Mouse (Mus musculus) MEL (cell line): ENCODE measurements around the gene Hormad1. TPM values are rescaled to one million over a fixed set of nuclear protein-coding genes. Genes with fewer than 3 reads are reported as not detected.
A peak's percentile ranks its signal among the peaks of the same experiment; 100 is the strongest.

Source experiments
- DNase-seq: peaks from one replicate; pipeline ENCODE4 v3.0.0; 2011; ENCODE audit warnings: low read depth, low spot score
- H3K27ac ChIP-seq: 2 replicates; pipeline ENCODE4 v1.5.1; 2012; ENCODE audit warnings: low read depth, mild to moderate bottlenecking, control low read depth, low read length, moderate library complexity; ENCODE audit not compliant: control insufficient read depth
- H3K27me3 ChIP-seq, 2 experiments: fragments of 150-350 bp in 1 of 2; sonication (generic) in 1 of 2; 2 replicates each; pipeline ENCODE4 v1.6.1; 2012; ENCODE audit warnings: low read length in 2 of 2, mild to moderate bottlenecking in 2 of 2, improper control_type of control experiment in 1 of 2, moderate library complexity in 1 of 2; ENCODE audit not compliant: insufficient read depth in 2 of 2, control insufficient read depth in 1 of 2
- H3K36me3 ChIP-seq, 2 experiments: 2 replicates each; pipeline ENCODE4 v1.6.1; 2012 to 2014; ENCODE audit warnings: low read length in 2 of 2, improper control_type of control experiment in 1 of 2, inconsistent platforms in 1 of 2, mild to moderate bottlenecking in 1 of 2; ENCODE audit not compliant: insufficient read depth in 2 of 2, control insufficient read depth in 1 of 2
- H3K4me1 ChIP-seq, 2 experiments: fragments of 150-350 bp in 1 of 2; sonication (generic) in 1 of 2; 2 replicates each; pipeline ENCODE4 v1.6.1; 2012; ENCODE audit warnings: low read length in 2 of 2, improper control_type of control experiment in 1 of 2, mild to moderate bottlenecking in 1 of 2; ENCODE audit not compliant: insufficient read depth in 2 of 2, control insufficient read depth in 1 of 2
- H3K4me3 ChIP-seq, 2 experiments: fragments of 150-350 bp in 1 of 2; sonication (generic) in 1 of 2; 2 replicates each; pipeline ENCODE4 v1.5.1; 2012; ENCODE audit warnings: low read depth in 2 of 2, low read length in 2 of 2, mild to moderate bottlenecking in 2 of 2, moderate library complexity in 2 of 2, control low read depth in 1 of 2, improper control_type of control experiment in 1 of 2; ENCODE audit not compliant: control insufficient read depth in 1 of 2, insufficient read depth in 1 of 2
- H3K79me2 ChIP-seq: 2 replicates; pipeline ENCODE4 v1.6.1; 2012; ENCODE audit warnings: mild to moderate bottlenecking, low read length, moderate library complexity; ENCODE audit not compliant: control insufficient read depth, poor library complexity, insufficient read depth
- H3K9ac ChIP-seq: 2 replicates; pipeline ENCODE4 v1.6.1; 2012; ENCODE audit warnings: low read depth, mild to moderate bottlenecking, control low read depth, low read length, moderate library complexity; ENCODE audit not compliant: control insufficient read depth, poor library complexity, severe bottlenecking
- H3K9me3 ChIP-seq: fragments of 150-350 bp; sonication (generic); replicated peaks from 2 replicates; pipeline ENCODE4 v1.6.1; 2012; ENCODE audit warnings: mild to moderate bottlenecking, low read length, improper control_type of control experiment, moderate library complexity; ENCODE audit not compliant: insufficient read depth
- BHLHE40 ChIP-seq: IDR thresholded peaks from 2 replicates; pipeline ENCODE4 v1.6.1; 2012; ENCODE audit warnings: low read depth, mild to moderate bottlenecking, inconsistent platforms, low read length, improper control_type of control experiment, borderline replicate concordance
- CHD2 ChIP-seq: IDR thresholded peaks from 2 replicates; pipeline ENCODE4 v1.6.1; 2011; ENCODE audit warnings: low read length, improper control_type of control experiment
- CTCF ChIP-seq, 3 experiments: IDR thresholded peaks in 2 of 3; conservative IDR thresholded peaks in 1 of 3; 2 replicates each; pipeline ENCODE4 v1.5.1; 2011 to 2012; ENCODE audit warnings: low read length in 3 of 3, low read depth in 2 of 3, mild to moderate bottlenecking in 2 of 3, improper control_type of control experiment in 1 of 3, inconsistent platforms in 1 of 3, mixed read lengths in 1 of 3, moderate library complexity in 1 of 3; ENCODE audit not compliant: control insufficient read depth in 1 of 3, insufficient read depth in 1 of 3, poor library complexity in 1 of 3, severe bottlenecking in 1 of 3
- E2F4 ChIP-seq: IDR thresholded peaks from 2 replicates; pipeline ENCODE4 v1.6.1; 2011; ENCODE audit warnings: low read depth, low read length, improper control_type of control experiment, borderline replicate concordance
- ELF1 ChIP-seq: IDR thresholded peaks from 2 replicates; pipeline ENCODE4 v1.6.1; 2014; ENCODE audit warnings: low read depth, mild to moderate bottlenecking, inconsistent platforms, low read length, improper control_type of control experiment, moderate library complexity
- EP300 ChIP-seq, 2 experiments: IDR thresholded peaks; 2 replicates each; pipeline ENCODE4 v1.6.1; 2011; ENCODE audit warnings: improper control_type of control experiment in 2 of 2, low read length in 2 of 2, low read depth in 1 of 2, mild to moderate bottlenecking in 1 of 2
- ETS1 ChIP-seq: IDR thresholded peaks from 2 replicates; pipeline ENCODE4 v1.6.1; 2012; ENCODE audit warnings: low read depth, mild to moderate bottlenecking, inconsistent platforms, low read length, improper control_type of control experiment, moderate library complexity
- GABPA ChIP-seq: IDR thresholded peaks from 2 replicates; pipeline ENCODE4 v1.6.1; 2012; ENCODE audit warnings: low read depth, mild to moderate bottlenecking, inconsistent platforms, low read length, improper control_type of control experiment, moderate library complexity
- GATA1 ChIP-seq: IDR thresholded peaks from 2 replicates; pipeline ENCODE4 v1.6.1; 2011; ENCODE audit warnings: low read depth, low read length, improper control_type of control experiment
- JUND ChIP-seq: IDR thresholded peaks from 2 replicates; pipeline ENCODE4 v1.6.1; 2011; ENCODE audit warnings: low read depth, mild to moderate bottlenecking, improper control_type of control experiment, low read length
- KAT2A ChIP-seq: conservative IDR thresholded peaks from 2 replicates; pipeline ENCODE4 v1.6.1; 2012; ENCODE audit warnings: low read depth, low read length, improper control_type of control experiment, inconsistent platforms
- MAX ChIP-seq: IDR thresholded peaks from 2 replicates; pipeline ENCODE4 v1.6.1; 2011; ENCODE audit warnings: low read length, improper control_type of control experiment
- MAZ ChIP-seq: IDR thresholded peaks from 2 replicates; pipeline ENCODE4 v1.6.1; 2012; ENCODE audit warnings: low read depth, mild to moderate bottlenecking, inconsistent platforms, low read length, improper control_type of control experiment
- MXI1 ChIP-seq: IDR thresholded peaks from 2 replicates; pipeline ENCODE4 v1.6.1; 2011; ENCODE audit warnings: mild to moderate bottlenecking, low read depth, low read length, improper control_type of control experiment
- MYB ChIP-seq: IDR thresholded peaks from 2 replicates; pipeline ENCODE4 v1.6.1; 2011; ENCODE audit warnings: mild to moderate bottlenecking, low read depth, low read length, improper control_type of control experiment
- MYC ChIP-seq: IDR thresholded peaks from 2 replicates; pipeline ENCODE4 v1.6.1; 2011; ENCODE audit warnings: low read depth, mild to moderate bottlenecking, low read length, improper control_type of control experiment, moderate library complexity
- NELFE ChIP-seq: IDR thresholded peaks from 2 replicates; pipeline ENCODE4 v1.6.1; 2011; ENCODE audit warnings: low read depth, low read length, improper control_type of control experiment
- POLR2A ChIP-seq, 2 experiments: IDR thresholded peaks; 2 replicates each; pipeline ENCODE4 v1.6.1; 2011 to 2012; ENCODE audit warnings: low read length in 2 of 2, mild to moderate bottlenecking in 2 of 2, control low read depth in 1 of 2, improper control_type of control experiment in 1 of 2, low read depth in 1 of 2, moderate library complexity in 1 of 2; ENCODE audit not compliant: control insufficient read depth in 1 of 2, insufficient read depth in 1 of 2, poor library complexity in 1 of 2
- POLR2AphosphoS5 ChIP-seq: IDR thresholded peaks from 2 replicates; pipeline ENCODE4 v1.6.1; 2012; ENCODE audit warnings: low read depth, borderline replicate concordance, mild to moderate bottlenecking, inconsistent platforms, low read length, moderate library complexity, mixed read lengths
- RAD21 ChIP-seq: IDR thresholded peaks from 2 replicates; pipeline ENCODE4 v1.6.1; 2011; ENCODE audit warnings: mild to moderate bottlenecking, low read depth, low read length, improper control_type of control experiment
- RCOR1 ChIP-seq: IDR thresholded peaks from 2 replicates; pipeline ENCODE4 v1.6.1; 2012; ENCODE audit warnings: low read depth, mild to moderate bottlenecking, inconsistent platforms, low read length, improper control_type of control experiment
- SIN3A ChIP-seq: IDR thresholded peaks from 2 replicates; pipeline ENCODE4 v1.6.1; 2012; ENCODE audit warnings: low read length, improper control_type of control experiment, inconsistent platforms
- SMC3 ChIP-seq: IDR thresholded peaks from 2 replicates; pipeline ENCODE4 v1.6.1; 2011; ENCODE audit warnings: low read depth, low read length, improper control_type of control experiment
- TBP ChIP-seq: IDR thresholded peaks from 2 replicates; pipeline ENCODE4 v1.8.0; 2011; ENCODE audit warnings: low read depth, low read length, improper control_type of control experiment
- USF1 ChIP-seq: IDR thresholded peaks from 2 replicates; pipeline ENCODE4 v1.6.1; 2014; ENCODE audit warnings: low read depth, mild to moderate bottlenecking, inconsistent platforms, low read length, improper control_type of control experiment, moderate library complexity
- ZC3H11A ChIP-seq: IDR thresholded peaks from 2 replicates; pipeline ENCODE4 v1.6.1; 2012; ENCODE audit warnings: low read depth, mild to moderate bottlenecking, inconsistent platforms, low read length, improper control_type of control experiment
- ZKSCAN1 ChIP-seq: IDR thresholded peaks from 2 replicates; pipeline ENCODE4 v1.6.1; 2012; ENCODE audit warnings: low read depth, mild to moderate bottlenecking, inconsistent platforms, low read length, improper control_type of control experiment, moderate library complexity
- polyA plus RNA-seq, 2 experiments: library from polyadenylated mRNA; stranded (reverse) in 1 of 2; unstranded in 1 of 2; fragments of >175 nt in 1 of 2; fragments of >200 nt in 1 of 2; gene quantifications; 2 replicates each; pipeline versions ENCODE4 v1.2.1 to v1.2.4; 2012; ENCODE audit warnings: low replicate concordance in 2 of 2, low read depth in 1 of 2; ENCODE audit not compliant: insufficient read length in 2 of 2, insufficient read depth in 1 of 2, missing spikeins in 1 of 2
- total RNA-seq: library from RNA; depleted of rRNA; stranded (reverse); fragments of 300-350 nt; gene quantifications from 2 replicates; pipeline ENCODE4 v1.2.3, GENCODE M21; 2012

Hormad1 gene
- total and polyA plus RNA-seq, 3 experiments = not detected

DNA sequence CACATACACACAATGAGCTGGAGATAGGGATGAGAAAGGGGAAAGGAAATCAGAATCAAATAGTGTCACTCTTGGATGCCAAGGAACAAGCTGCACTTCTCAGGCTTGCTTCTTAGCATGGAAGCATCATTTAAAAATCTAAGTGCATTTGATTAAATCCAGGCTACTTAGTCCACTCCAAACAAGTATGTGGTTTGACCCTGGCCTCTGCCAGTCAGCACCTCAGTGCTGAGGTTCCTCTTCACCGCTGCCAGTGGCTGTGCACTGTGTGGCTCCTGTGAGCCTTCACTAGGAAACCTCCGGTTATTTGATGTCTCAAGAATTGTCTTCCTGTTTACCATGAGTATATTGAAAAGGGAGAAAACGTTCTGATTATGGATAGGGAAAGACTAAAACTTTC is 71.4 kb downstream of the Hormad1 start (continued):
- TF ChIP-seq RCOR1 = no peak

DNA sequence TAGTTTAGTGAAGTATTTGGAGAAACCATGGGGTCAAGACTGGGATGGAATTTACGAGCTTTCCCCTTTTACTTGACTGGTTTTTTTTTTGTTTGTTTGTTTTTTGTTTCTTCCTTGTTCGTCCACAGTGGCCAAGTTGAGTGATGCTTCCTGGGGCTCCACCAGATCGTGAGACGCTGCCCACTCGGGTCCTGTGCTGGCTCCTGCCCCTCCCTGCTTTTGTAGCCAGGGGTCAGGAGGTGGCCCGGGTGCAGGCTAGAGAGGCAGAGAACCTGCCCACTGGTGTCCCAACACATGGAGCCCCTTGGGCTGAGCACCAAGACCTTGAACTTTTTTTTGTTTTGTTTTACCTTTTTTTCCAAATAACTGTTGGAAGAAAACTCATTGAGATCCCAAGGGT is 71.8 kb downstream of the Hormad1 start:
- no peak for TF ChIP-seq KAT2A
- no peak for TF ChIP-seq BHLHE40
- no peak for TF ChIP-seq CHD2
- TF ChIP-seq RAD21 = no peak
- TF ChIP-seq ETS1 = no peak
- TF ChIP-seq E2F4 = no peak
- TF ChIP-seq ZKSCAN1 = no peak
- no peak for TF ChIP-seq ZC3H11A
- no peak for TF ChIP-seq USF1
- no peak for TF ChIP-seq RCOR1
- TF ChIP-seq POLR2AphosphoS5 = no peak
- no peak for TF ChIP-seq GATA1
- no peak for TF ChIP-seq NELFE
- TF ChIP-seq ELF1 = no peak
- TF ChIP-seq JUND = no peak
- no peak overlapping the region for H3K27ac ChIP-seq
- H3K9ac ChIP-seq = no peak overlapping the region
- no peaks in the 10 kb centered on the region for H3K9me3 ChIP-seq
- DNase-seq = no peak
- peaks cover 0 to 1% of the 10 kb centered on the region in 2 experiments; a peak in 1 of 4 replicates for H3K4me1 ChIP-seq
- H3K36me3 ChIP-seq = peaks cover 4 to 60% of the 10 kb centered on the region in 2 experiments
- H3K27me3 ChIP-seq = no peaks in the 10 kb centered on the region
- H3K79me2 ChIP-seq = peaks cover 10% of the 10 kb centered on the region
- no peak overlapping the region for H3K4me3 ChIP-seq

DNA sequence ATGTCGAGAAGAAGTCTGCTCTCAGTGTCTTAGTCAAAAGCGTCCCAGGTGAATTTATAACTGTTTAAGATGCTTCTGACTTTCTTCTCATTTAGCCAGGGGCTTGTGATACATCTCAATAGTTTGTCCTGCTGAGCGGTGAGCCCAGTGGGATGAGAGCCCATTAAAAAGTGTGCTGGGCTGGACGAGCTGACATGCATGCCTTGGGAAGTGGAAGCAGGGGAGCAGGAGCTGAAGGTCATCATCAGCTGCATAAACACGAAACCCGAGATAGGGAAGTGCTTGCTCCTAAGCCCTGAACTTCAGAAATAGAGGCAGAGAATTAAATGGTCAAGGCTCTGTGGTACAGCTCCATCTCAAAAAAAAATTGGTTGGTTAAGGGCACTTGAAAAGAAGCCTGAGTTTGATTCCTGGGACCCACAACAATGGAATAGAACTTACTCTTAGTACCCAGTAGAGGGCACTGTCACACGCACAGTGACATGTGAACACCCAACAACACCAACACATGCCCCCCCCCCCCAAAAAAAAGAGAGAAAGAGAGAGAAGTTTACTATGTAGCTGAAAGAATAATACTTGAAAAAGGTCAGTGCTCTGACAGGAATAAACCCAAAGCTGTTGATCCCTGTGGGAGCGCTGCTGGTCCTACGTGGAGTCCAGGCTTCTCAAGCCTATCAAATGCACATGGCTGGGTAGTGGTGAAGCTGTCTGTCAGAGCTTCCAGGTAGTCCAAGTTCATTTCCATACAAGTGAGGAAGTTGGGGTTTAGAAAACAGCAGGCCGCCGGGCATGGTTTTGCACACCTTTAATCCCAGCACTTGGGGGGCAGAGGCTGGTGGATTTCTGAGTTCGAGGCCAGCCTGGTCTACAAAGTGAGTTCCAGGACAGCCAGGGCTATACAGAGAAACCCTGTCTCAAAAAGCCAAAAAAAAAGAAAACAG is 73.4 kb downstream of the Hormad1 start:
- Histone ChIP-seq H3K36me3 (peaks cover 0 to 56% of the 10 kb centered on the region in 2 experiments; a peak in 2 of 4 replicates), H3K4me1 (no peaks in the 10 kb centered on the region), H3K9me3 (no peaks in the 10 kb centered on the region), H3K4me3 (no peak overlapping the region), H3K79me2 (peaks cover under 1% of the 10 kb centered on the region; the same call in 1 of the 2 replicates), H3K27me3 (no peaks in the 10 kb centered on the region), H3K27ac (no peak overlapping the region), H3K9ac (no peak overlapping the region)
- 0 out of 2 replicates have a peak, but pooled peaks have one; percentile 17 for TF ChIP-seq USF1
- no peak for TF ChIP-seq MXI1
- TF ChIP-seq MAX = no peak; the same call in 1 of the 2 replicates
- TF ChIP-seq TBP = 0 out of 2 replicates have a peak, but pooled peaks have one; percentile 26
- TF ChIP-seq CTCF (IDR thresholded peaks at IDR 0.05 in 2 of 3, conservative IDR thresholded peaks at IDR 0.05 in 1 of 3; ENCODE audit: control insufficient read depth in 1 of 3, insufficient read depth in 1 of 3, low read depth in 2 of 3, low read length in 3 of 3, poor library complexity in 1 of 3, severe bottlenecking in 1 of 3) = peak in 2 of 3 experiments; percentile 87; a peak in 4 of 6 replicates
- TF ChIP-seq MYC = peak; percentile 82
- no peak for TF ChIP-seq JUND
- no peak for TF ChIP-seq E2F4
- peak; percentile 72; the same call in 1 of the 2 replicates for TF ChIP-seq MAZ
- TF ChIP-seq EP300 (IDR thresholded peaks at IDR 0.05; ENCODE audit: low read depth in 1 of 2, low read length in 2 of 2) = 0 out of 4 replicates have a peak, but pooled peaks of 1 of the 2 experiments have one; percentile 6
- TF ChIP-seq SIN3A = peak; percentile 52; the same call in 1 of the 2 replicates
- peak in 1 of 2 experiments; percentile 12; a peak in 1 of 4 replicates for TF ChIP-seq POLR2A (IDR thresholded peaks at IDR 0.05; ENCODE audit: control insufficient read depth in 1 of 2, insufficient read depth in 1 of 2, low read depth in 1 of 2, low read length in 2 of 2, poor library complexity in 1 of 2)
- peak; percentile 82 for TF ChIP-seq SMC3
- peak; percentile 79 for TF ChIP-seq ZC3H11A
- TF ChIP-seq KAT2A = no peak
- TF ChIP-seq BHLHE40 = peak; percentile 53; the same call in 1 of the 2 replicates
- no peak for TF ChIP-seq MYB
- TF ChIP-seq RAD21 = peak; percentile 79
- TF ChIP-seq GABPA = no peak
- peak; percentile 79 for DNase-seq
